Mouse (Mus musculus) megakaryocyte, embryonic 14.5 days (primary cell): ENCODE results near the gene Arhgap9. TPM values are rescaled to one million over a fixed set of nuclear protein-coding genes. Genes with fewer than 3 reads are reported as not detected.
A peak's percentile ranks its signal among the peaks of the same experiment; 100 is the strongest.

ENCODE experiments used
- H3K27me3 ChIP-seq: replicated peaks from 2 replicates; pipeline ENCODE3; 2012; ENCODE audit warnings: inconsistent platforms
- H3K36me3 ChIP-seq: replicated peaks from 2 replicates; pipeline ENCODE3; 2012; ENCODE audit warnings: low read length, inconsistent platforms, mixed read lengths
- H3K4me1 ChIP-seq: 2 replicates; pipeline ENCODE4 v1.6.1; 2012; ENCODE audit warnings: inconsistent platforms
- H3K4me3 ChIP-seq: replicated peaks from 2 replicates; pipeline ENCODE3; 2012; ENCODE audit warnings: moderate library complexity, mild to moderate bottlenecking, inconsistent platforms
- H3K9me3 ChIP-seq: 2 replicates; pipeline ENCODE4 v1.6.1; 2012; ENCODE audit warnings: inconsistent platforms
- FLI1 ChIP-seq: IDR thresholded peaks from 2 replicates; pipeline ENCODE4 v1.6.1; 2012; ENCODE audit warnings: low read length, inconsistent platforms, mixed read lengths
- GATA1 ChIP-seq: IDR thresholded peaks from 3 replicates; pipeline ENCODE4 v1.6.1; 2012; ENCODE audit warnings: mixed read lengths, low read length, inconsistent platforms, borderline replicate concordance
- polyA plus RNA-seq: library from polyadenylated mRNA; stranded (reverse); fragments of >175 nt; gene quantifications from 2 replicates; pipeline ENCODE4 v1.2.3, GENCODE M21; 2012; ENCODE audit warnings: low replicate concordance; ENCODE audit not compliant: insufficient read depth

Gene Arhgap9
- polyA plus RNA-seq, 1 experiment, result 10.4 TPM

- peak overlapping the region; percentile 85 for H3K4me3 ChIP-seq
- H3K9me3 ChIP-seq, result no peaks in the 10 kb centered on the region
- H3K27me3 ChIP-seq, result peaks cover 17% of the 10 kb centered on the region
- H3K4me1 ChIP-seq, result peaks cover 83% of the 10 kb centered on the region
- peaks cover 5% of the 10 kb centered on the region for H3K36me3 ChIP-seq
- no peak for TF ChIP-seq GATA1
- TF ChIP-seq FLI1, result no peak
These were observed 905 bp downstream of the Arhgap9 start for GRCm38 (mm10) chr10:127322669-127323068.

GRCm38 (mm10) chr10:127323131-127323855 is 1.5 kb downstream of the Arhgap9 start:
- TF ChIP-seq FLI1, result no peak
- no peak for TF ChIP-seq GATA1
- peaks cover 76% of the 10 kb centered on the region for H3K4me1 ChIP-seq
- H3K36me3 ChIP-seq, result peaks cover 10% of the 10 kb centered on the region
- H3K4me3 ChIP-seq, result peak overlapping the region; percentile 85
- peaks cover 17% of the 10 kb centered on the region for H3K27me3 ChIP-seq
- H3K9me3 ChIP-seq, result no peaks in the 10 kb centered on the region

GRCm38 (mm10) chr10:127324495-127324894 is 2.7 kb downstream of the Arhgap9 start:
- Histone ChIP-seq H3K36me3 (peaks cover 22% of the 10 kb centered on the region), H3K27me3 (peaks cover 23% of the 10 kb centered on the region), H3K4me3 (peak overlapping the region; percentile 85), H3K9me3 (no peaks in the 10 kb centered on the region), H3K4me1 (peaks cover 76% of the 10 kb centered on the region)
- TF ChIP-seq GATA1 (no peak), FLI1 (no peak)

GRCm38 (mm10) chr10:127325454-127326016 is 3.8 kb downstream of the Arhgap9 start:
- no peak for TF ChIP-seq GATA1
- no peak for TF ChIP-seq FLI1
- no peaks in the 10 kb centered on the region for H3K9me3 ChIP-seq
- peaks cover 32% of the 10 kb centered on the region for H3K36me3 ChIP-seq
- peaks cover 26% of the 10 kb centered on the region for H3K27me3 ChIP-seq
- H3K4me1 ChIP-seq, result peaks cover 74% of the 10 kb centered on the region
- H3K4me3 ChIP-seq, result peak overlapping the region; percentile 95

- Histone ChIP-seq H3K4me1 (peaks cover 68% of the 10 kb centered on the region), H3K36me3 (peaks cover 34% of the 10 kb centered on the region), H3K27me3 (peaks cover 28% of the 10 kb centered on the region), H3K9me3 (no peaks in the 10 kb centered on the region), H3K4me3 (peak overlapping the region; percentile 95)
- no peak for TF ChIP-seq FLI1
- TF ChIP-seq GATA1, result no peak
These were observed 4.4 kb downstream of the Arhgap9 start for GRCm38 (mm10) chr10:127326017-127326801.

GRCm38 (mm10) chr10:127326828-127327227 is 5.1 kb downstream of the Arhgap9 start:
- H3K36me3 ChIP-seq, result peaks cover 34% of the 10 kb centered on the region
- H3K4me1 ChIP-seq, result peaks cover 62% of the 10 kb centered on the region
- no peaks in the 10 kb centered on the region for H3K9me3 ChIP-seq
- TF ChIP-seq FLI1 (no peak), GATA1 (no peak)
- peaks cover 29% of the 10 kb centered on the region for H3K27me3 ChIP-seq
- H3K4me3 ChIP-seq, result peak overlapping the region; percentile 95

GRCm38 (mm10) chr10:127327461-127328145 is 5.8 kb downstream of the Arhgap9 start:
- TF ChIP-seq FLI1 (no peak), GATA1 (no peak)
- peaks cover 5% of the 10 kb centered on the region for H3K9me3 ChIP-seq
- peaks cover 58% of the 10 kb centered on the region for H3K4me1 ChIP-seq
- H3K27me3 ChIP-seq, result peaks cover 34% of the 10 kb centered on the region
- H3K4me3 ChIP-seq, result peak overlapping the region; percentile 95
- peaks cover 34% of the 10 kb centered on the region for H3K36me3 ChIP-seq

- TF ChIP-seq GATA1, result no peak
- TF ChIP-seq FLI1, result no peak
- Histone ChIP-seq H3K4me1 (peaks cover 33% of the 10 kb centered on the region), H3K36me3 (peaks cover 34% of the 10 kb centered on the region), H3K4me3 (no peak overlapping the region), H3K9me3 (peaks cover 5% of the 10 kb centered on the region), H3K27me3 (peaks cover 39% of the 10 kb centered on the region)
These were observed 8.4 kb downstream of the Arhgap9 start for GRCm38 (mm10) chr10:127330212-127330611.

GRCm38 (mm10) chr10:127332211-127332874 is 10.6 kb downstream of the Arhgap9 start:
- H3K9me3 ChIP-seq, result peaks cover 5% of the 10 kb centered on the region
- H3K4me1 ChIP-seq, result peaks cover 13% of the 10 kb centered on the region
- H3K4me3 ChIP-seq, result no peak overlapping the region
- no peak for TF ChIP-seq GATA1
- no peak for TF ChIP-seq FLI1
- H3K27me3 ChIP-seq, result peaks cover 41% of the 10 kb centered on the region
- H3K36me3 ChIP-seq, result peaks cover 32% of the 10 kb centered on the region
